Mouse (Mus musculus): ENCODE data around the gene Hint1.
"Not testable (repeated sequence)": the region's sequence is repeated elsewhere in the genome, so short reads cannot be mapped to it uniquely, and the experiment has no call there.

Hint1 gene

DNA sequence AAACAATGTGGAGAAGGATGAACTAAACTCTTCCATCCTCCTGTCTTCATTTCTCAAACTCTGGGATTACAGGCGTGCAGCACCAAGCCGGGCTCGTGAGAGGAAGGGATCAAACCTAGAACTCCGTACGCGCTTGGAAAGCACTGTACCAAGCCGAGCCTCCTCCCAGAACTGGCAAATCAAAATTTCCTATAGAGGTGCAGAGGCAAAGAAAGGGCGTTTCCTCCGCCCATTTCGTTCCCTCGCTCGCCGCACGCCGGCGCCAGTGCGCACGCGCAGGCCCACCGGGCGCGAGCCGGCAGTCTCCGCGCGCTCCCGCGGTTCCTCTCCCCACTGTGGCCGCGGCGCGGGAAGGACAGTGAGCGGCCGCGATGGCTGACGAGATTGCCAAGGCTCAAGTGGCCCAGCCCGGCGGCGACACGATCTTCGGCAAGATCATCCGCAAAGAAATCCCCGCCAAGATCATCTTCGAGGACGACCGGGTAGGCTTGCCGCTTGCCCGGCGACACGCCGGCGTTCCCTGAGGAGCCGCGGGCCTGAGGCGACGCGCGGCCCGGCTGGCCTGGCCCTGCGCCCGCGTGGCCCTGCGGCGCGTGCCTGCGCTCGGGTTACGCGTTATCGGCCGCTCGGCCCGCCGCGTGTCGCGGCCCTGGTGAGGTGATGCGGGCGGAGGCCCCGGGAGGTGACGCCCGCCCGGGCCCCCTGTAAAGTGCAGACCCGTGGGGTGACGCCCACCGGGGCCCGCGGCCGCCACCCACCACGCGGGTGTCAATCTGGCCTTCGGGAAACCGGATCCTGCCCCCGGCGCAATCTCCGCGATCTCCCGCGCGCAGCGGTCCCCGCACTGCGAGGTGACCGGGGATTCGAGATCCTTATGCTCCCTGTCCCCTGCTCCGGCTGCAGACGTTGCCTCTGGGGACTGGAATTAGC lies at the start of gene Hint1:
Hint1 (plus strand) TSS at position 265 of the 930 bp plus-strand sequence.
- peak; percentile 93 to 95 for DNase-seq

DNA sequence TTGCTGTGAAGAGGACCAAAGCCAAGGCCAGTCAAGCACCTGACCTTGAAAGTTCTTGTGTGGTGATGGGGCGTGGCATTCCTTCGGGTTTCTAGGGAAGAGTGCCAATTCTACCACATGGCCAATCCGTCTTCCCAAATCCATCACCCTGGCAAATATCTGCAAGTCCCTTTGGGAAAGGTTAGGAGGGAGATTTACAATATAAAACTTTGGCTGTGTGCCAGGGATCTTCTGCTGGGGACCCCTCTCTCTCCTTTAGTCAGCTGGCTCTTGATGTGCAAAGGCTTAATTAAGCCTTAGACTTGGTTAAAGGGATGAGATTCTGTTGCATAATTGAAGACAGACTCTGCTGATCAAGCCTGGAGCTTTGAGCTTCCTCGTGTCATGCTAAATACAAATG lies 48.7 kb upstream of the Hint1 start:
- DNase-seq = no peak

DNA sequence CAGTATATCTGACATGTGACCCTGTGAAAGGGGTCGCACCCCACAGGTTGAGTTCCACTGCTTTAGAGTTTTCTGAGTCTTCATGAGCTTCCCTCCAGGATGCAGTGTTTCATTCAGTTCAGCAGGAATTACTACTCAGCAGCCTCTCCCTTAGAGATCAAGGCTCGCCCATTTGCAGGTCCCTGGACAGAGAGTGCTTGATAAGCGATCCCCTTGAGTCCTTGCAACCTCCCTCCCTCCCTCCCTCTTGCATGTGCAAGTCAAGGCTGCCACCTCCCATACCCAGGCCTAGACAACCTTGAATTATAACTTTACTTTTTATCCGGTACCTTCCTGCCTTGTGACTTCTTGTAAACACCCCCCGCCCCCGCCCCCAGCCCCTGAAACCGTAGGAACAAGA lies 46.7 kb upstream of the Hint1 start:
- no peak for DNase-seq

DNA sequence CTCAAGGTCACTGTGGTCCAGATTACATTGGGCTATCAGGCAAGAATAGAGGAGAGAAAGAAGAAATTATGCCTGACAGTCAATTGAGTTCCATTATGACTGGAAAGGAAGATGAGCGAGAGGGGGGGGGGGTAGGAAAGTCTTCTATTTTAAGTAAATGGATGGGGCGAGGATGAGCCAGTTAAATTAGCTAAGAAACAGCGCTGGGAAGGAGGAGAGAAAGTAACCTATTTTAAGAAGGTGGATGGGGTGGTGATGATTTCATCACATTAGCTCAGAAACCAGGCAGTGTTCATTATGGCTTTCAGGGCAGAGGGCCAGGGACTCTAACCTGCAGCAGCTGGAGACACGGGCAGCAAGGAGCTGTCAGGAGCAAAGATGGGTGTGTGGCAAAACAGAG lies 42.7 kb upstream of the Hint1 start:
- DNase-seq = no peak

DNA sequence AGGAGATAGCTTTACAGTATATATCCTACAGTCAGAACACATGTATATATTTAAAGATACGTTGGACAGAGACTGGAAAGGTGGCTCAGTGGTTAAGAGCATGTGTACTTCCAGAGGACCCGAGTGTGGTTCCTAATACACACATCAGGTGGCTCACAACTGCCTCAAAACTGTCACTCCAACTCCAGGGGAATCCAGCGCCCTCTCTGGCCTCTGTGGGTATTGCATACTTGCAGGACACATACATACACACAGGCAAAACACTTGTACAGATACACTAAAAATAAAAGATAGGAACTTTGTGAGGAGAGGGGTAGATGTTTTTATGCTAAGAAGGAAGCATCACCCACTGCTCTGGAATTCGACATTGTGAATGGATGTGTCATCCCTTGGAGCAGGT lies 40.4 kb upstream of the Hint1 start:
- no peak for DNase-seq

DNA sequence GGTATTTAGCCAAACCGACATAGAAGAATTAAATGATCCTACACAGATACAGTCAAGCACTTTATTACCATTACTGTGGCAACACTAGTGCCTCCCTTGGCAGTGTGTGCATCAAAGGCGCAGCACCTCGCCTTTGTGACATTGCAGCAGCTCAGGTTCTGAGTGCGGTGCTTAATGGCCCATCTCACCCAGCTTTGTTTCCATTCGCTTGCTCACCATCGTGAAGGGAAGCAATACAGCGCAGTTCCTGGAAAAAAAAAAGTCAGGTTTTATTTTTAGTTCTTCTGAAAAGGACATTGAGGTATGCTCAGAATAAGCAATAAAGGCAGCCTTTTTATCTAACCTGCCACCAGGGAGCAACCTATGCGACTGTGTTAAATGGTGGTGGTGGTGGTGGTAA lies 39.4 kb upstream of the Hint1 start:
- no peak for DNase-seq

DNA sequence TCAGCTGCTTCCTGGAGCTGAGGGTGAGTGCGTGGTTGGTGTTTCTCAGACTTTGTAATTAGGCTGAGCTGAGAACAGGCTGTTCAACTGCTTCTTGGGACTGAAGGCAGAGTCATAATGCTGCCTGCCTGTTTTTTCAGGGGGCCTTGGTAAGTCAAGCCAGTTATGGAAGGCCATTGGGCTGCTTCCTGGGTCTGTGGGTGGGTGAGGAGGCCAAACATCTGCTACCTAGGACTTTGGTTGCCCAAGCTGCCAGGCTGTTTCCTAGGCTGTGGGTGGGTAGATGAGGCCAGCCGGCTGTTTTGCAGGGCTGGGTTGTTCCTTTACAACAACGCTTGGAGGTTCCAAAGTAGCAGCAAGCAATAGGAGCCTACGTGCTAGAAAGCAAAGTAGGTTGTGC lies 32.4 kb upstream of the Hint1 start:
- DNase-seq = no peak

DNA sequence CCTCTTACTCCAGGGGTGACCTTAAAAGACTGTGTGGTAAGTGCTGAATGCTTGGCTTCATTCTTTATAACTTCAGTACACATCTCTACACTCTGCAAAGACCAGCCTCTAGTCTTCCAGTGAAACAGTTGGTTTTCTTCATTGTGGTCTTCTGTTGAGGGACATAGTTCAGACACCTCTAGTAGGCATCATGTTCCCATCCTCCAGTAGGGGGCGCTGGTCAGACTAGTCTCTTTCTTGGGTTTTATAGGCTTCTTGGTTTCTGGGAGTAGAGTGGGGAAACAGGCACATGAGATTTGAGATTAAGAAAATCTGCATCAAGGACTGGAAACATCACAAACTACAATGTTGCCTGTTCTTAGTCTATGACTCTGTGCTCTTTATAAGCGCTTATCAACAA lies 31.6 kb upstream of the Hint1 start:
- DNase-seq = no peak

DNA sequence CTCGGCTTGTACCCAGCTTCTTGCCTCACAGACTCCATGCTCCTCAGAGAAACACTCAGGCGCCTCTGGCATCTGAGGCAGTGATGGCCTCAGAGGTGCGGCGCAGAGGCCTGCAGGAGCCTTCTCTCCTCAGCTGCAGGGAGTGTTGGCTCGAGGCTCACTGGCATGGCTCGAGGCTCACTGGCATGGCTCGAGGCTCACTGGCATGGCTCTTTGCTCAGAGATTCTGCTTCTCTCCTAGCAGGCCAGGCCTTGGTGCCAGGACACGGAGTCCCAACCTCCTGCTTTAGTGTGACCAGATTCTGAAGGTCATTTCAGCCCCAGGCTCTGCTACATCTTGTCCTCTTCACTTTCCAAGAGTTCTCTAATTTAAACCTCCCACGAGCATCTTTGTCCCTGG lies 30.1 kb upstream of the Hint1 start:
- peak; percentile 57 to 67 for DNase-seq

DNA sequence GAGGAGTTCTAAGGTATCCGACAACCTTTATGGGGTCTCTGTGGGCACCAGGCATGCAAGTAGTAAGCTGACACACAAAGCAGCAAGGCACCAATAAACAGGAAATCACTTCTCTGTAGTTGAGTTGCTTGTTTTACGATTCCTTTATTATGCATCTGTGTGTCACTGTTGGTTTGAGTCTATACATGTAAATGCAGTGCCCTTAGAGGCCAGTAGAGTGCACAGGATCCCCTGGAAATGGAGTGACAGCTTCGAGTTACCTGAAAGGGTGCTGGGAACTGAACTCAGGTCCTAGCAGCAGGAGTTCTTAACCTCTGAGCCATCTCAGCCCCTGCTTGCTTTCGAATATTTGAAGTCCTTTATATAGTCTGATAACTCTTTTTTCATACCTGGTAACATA lies 26.5 kb upstream of the Hint1 start:
- no peak for DNase-seq

DNA sequence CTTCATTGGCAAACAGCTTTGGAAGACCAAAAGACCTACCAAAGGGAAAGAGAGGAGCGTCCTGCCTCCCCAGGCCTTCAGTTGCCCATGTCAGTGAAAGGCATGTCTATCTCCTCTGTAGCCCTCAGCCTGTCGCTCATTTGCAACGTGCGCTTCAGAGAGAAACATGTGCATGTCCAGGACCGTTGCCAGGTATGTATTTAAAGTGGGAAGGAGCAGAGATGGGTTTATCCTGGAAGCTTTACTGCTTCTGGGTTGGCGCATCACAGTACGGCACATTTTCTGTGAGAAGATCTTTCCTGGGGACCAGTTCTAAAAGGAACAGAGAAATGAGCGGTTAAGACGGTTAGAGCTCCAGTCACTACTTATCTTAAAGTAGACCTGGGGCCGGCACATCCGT lies 25.3 kb upstream of the Hint1 start:
- DNase-seq = no peak

DNA sequence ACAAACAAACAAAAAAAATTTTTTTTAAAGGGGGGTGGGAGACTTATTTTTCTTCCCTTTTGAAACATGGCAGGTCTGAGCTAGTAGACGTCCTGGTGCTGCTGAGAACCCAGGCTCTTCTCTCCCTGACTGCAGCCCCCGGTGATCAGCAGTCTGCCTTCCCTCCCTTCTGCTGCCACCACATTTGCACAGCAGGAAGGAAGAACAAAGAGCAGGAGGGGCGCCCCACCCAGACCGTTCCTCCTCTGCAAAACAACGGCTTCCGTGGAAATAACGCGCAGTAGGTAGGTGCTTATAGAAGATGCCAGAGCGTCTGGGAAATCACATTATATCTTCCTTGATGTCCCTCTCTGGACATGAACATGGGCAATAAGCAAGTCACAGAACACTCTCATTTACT lies 21.8 kb upstream of the Hint1 start:
- DNase-seq = no peak

DNA sequence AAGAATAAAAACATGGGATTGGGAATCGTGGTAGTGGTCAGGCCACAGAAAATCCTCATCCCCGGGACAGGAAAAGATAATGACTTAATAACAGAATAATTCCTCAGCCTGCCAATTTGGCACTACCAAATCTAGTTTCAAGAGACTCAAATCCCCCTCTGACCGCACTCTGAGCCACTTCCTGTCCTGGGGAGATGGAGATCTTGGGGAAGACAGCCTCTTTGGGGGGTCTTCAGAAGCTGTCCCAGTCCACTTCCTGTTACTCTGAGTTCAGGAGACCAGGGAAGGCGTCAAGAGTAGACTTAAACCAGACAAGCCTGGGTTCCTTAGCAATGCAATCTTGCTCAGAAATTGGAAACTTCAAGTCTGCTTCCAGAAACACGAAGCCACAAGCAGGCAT lies 21.2 kb upstream of the Hint1 start:
- no peak for DNase-seq

DNA sequence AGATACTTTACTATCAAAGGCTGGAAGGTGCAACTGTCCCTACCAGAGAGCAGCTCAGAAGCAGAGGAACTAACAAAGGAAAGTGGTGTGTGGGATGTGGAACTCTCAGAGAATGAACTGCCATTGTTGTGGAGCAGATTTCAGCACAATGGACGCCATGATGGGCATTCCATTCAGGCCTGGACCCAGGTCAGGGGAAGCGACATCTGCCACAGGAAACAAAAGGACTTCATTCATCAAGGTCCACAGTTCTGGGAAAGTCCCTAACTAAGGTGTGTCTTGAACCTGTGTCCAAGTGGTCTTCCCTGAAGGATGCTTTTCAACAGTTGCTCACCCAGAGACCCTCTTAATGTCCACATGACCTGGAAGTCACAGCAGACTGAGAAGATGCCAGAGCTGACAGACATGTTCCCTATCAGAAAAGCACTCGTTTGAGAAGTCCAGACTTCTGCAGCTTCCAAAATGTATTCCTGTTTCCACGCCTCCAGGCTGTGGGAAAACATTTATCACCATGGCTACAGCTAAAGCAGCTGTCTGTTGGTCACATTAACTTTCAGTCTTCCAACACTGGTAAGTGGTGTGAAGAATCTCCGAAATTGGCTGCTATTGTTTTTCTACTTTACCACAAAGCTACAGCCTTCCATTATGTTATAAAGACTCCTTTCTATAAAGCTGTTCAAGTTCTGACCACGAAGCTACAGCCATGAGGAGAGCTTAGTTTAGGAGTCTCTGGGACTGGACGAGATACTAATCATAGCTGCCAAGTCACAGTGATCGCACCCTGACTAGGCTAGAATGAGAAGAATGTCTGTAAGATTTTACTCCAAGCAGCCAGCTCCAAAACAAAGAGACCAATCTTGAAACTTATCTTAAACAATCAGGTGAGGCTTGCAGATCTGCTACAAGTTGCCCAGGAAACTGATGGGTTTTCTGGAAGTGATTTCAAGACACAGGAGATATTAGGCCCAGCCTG lies 20.4 kb upstream of the Hint1 start:
- no peak for DNase-seq

DNA sequence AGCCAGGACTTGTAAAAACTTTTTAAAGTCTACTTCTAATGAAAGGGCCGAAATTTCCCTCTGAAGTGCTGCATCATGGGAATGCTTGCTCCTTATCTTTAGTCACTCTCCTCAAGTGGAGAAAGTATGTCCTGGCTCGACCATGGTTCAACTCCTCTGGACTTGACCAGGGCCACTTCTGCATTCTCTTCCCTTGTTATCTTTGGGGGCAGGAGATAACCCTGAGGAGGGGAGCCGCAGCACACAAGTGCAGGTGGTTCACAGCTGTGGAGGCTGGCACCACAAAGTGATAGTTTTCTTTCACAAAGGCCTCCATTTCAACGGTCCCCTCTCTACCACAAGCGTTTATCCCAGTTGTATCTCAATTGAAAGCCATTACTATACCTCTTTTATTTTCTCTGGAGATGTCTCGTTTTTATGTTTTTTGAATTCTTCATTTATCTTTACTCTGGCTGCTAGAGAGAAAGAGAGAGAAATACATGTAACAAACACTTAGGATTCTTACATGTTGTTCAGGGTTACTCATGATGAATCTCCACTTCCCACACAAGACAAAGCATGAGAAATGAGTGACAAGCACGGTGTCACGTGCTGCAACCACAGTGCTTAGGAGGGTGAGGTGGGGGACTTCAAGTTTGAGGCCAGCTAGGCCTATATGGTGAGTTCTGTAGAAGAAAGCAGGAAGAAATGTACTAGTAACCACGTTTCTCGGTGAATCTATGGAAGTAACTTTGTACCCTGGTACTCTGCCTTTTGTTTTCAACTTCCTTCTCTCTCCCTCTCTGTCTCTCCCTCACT lies 16.0 kb upstream of the Hint1 start:
- DNase-seq = no peak

DNA sequence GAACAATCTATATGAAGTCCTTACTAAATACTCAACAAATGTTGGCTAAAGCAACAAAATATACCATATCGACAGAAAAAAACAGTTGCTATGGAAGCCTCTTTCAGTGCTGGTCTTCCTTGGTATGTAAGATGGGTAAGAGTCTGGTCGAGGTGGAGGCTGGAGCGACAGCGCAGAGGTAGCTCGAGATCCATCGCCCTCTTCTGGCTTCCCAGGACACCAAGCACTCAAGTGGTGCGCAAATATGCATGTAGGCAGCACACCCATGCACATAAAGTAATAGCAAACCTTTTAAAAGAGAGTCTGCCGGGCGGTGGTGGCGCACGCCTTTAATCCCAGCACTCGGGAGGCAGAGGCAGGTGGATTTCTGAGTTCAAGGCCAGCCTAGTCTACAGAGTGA lies 14.5 kb upstream of the Hint1 start:
- DNase-seq = no peak

DNA sequence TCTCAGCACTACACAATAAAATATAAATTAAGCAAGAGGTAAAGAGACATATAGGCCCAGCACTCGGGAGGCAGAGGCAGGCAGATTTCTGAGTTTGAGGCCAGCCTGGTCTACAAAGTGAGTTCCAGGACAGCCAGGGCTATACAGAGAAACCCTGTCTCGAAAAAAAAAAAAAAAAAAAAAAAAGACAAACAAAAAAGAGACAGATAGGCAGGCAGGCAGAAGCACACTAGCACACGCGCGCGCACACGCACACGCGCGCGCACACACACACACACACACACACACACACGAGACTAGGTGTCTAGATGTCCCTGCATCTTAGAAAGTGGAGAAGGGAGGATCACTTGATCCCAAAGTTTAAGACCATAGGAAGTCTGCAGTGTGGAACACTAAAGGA lies 7.3 kb upstream of the Hint1 start:
- not testable (repeated sequence) for DNase-seq

DNA sequence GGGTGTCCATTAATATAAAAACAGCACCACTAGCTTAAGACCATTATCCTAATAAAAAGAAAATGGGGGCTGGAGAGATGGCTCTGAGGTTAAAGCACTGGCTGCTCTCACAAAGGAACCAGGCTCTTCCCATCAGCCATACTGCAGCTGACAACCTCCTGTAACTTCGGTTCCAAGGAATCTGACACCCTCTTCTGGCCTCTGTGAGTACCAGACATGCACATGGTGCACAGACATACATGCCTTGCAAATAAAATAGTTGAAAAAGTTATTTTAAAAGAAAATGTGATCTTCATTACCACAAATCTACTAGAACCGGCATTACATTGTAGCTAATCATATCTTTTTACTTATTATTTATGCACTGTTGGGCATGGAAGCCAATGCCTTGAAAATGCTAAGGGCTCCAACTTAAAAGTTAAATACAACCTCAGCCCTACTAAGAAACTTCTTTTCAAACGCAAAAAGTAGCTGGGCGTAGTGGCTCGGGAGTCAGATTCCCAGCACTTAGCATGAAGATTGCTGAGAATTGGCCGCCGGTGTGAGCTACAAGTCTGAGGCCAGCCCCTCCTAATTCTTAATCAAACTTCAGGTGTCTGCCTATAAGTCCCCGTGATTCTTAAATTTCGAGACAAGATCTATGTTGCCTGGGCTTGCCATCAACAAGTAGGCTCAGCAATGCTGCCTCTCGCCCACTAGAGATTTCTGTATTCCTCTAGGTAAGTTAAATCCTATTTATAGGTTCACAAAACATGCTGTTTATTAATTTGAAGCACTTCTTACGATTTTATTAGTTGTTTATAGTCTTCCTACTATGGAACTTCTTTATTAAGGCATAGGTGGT lies 6.6 kb upstream of the Hint1 start:
- no peak for DNase-seq

DNA sequence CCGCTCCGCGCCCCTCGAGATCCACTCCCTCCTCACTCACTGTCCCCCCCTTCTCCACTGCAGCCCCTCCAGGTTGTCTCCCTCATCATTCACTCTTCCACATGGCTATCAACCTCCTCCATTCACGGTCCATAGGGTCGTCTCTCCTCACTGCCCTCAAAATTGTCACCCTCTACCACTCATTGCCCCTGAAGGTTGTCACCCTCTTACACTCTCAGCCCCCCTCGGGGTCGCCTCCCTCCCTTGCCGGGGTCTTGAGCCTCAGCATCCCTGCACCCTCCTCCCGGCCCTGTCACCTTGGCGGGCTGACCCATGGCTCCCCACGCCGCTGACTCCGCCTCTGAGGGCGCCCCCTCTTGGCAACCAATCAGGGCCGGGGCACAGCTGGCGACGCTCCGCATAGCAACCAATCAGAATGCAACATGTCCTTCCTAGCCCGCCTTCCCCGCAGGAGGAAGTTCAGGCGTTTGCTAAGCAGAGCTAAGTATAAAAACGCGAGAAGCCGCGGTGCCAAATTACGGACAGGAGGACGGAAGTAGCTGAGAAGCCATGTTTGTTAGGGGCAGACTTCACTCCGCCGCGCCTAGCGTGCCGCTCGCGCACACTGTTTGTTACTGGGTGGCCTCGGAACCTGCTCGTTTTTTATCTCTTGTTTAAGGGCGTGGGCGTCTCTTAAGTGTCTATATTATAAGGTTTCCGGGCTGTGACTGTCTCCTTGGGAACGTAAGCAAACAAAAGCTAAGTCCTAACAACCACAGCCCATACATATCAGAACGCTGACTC lies 5.7 kb upstream of the Hint1 start, which contains the start of gene Lyrm7:
Lyrm7 (minus strand) TSS at position 661 of the 783 bp plus-strand sequence.
- peak; percentile 97 to 98 for DNase-seq

DNA sequence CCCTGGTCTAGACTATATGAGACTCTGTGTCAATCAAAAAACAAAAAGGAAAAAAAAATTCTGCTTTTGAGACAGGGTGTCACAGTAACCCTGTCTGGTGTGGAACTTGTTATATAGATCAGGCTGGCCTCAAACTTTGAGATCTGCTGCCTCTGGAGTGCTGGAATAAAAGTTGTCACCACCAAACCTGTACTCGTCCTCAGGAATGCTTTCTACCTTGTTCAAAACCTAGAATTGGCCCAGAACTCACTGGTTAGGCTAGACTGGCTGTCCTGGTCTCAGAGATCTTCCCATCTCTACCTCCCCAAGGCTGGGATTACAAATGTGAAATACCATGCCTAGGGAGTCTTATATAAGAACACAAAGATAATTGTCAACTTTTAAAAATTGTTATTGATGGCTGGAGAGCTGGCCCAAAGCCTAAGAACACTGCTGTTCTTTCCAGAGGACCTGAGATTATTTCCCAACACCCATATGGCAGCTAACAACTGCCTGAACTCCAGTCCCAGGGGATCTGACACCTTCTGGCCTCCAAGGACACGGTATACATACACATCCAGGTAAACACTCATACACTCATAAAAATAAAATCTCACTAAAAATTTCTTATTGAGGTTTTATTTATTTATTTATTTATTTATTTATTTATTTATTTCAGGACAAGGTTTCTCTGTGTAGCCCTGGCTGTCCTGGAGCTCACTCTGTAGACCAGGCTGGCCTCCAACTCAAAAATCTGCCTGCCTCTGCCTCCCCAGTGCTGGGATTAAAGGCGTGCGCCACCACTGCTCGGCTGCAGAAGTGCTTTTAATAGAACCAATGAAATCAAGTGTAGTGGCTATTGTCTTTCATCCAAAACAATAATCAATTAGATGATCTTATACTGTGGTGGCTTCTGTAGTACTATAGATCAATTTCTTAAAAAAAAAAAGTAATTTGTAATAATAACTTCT lies 4.4 kb upstream of the Hint1 start:
- DNase-seq = no peak

Measured in cerebellum, postnatal 36 days (tissue).